23 mouse cellular contexts compared by ENCODE assay signal in the genomic region with DNA sequence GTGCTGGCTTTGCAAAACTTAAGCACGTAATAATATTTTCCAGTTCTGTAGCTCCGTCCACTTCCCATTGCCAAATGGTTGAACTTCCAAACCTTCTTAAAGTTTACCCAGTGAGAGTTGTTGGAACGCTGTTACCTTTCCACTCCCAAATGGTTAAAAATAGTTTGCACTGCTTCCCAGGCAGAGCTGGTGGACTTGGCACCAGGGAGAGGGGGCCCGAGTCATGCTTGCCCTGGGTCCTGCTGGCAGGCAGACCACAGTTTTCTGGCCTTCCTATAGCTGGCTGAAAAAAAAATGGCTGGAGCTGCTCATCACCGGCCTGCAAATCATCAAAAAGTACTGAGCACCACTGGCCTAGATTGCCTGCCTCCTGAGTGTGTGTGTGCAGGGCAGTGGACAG. TPM values are rescaled to one million over a fixed set of nuclear protein-coding genes. Genes with fewer than 3 reads are reported as not detected.
DNase-seq lines count a peak whose midpoint lies in the region; ATAC-seq lines count a peak whose summit lies in the region.
"Had no signal": no experiment of that assay in that cellular context is flagged by ENCODE, and none has a peak within 500 bp of the region (broad histone marks: within the 10 kb centered on the region; RNA-seq: fewer than 3 reads in every experiment).

No protein-coding gene starts in this region.

- no peak for DNase-seq in heart, adult 8-10 months (ENCODE audit: low spot score)
- no peak for DNase-seq in hindbrain, embryonic 10.5 days (ENCODE audit: low spot score)
- DNase-seq in hindbrain, embryonic 11.5 days (ENCODE audit: low spot score), result no peak
- DNase-seq in lung, adult 18-20 months, result no peak
- no peak for DNase-seq in layer of hippocampus, adult 9-10 months (ENCODE audit: low spot score)
- DNase-seq: adrenal gland, adult 2 months; adrenal gland, postnatal 25 days; cerebellum, adult 18-20 months; cerebellum, adult 9-11 months; cerebellum, postnatal 36 days; gastrocnemius, adult 2 months; gastrocnemius, postnatal 25 days; heart, postnatal 4 days; kidney, adult 18-20 months had no signal

- 50% methylated on average over 5 of the region's 5 CpGs for WGBS in heart, embryonic 14.5 days
- WGBS in hindbrain, embryonic 10.5 days, result 93% methylated on average over 5 of the region's 5 CpGs
- WGBS in hindbrain, embryonic 11.5 days, result 93% methylated on average over 5 of the region's 5 CpGs
- WGBS in lung, embryonic 16.5 days, result 64% methylated on average over 5 of the region's 5 CpGs
- 59% methylated on average over 5 of the region's 5 CpGs for WGBS in limb, embryonic 15.5 days

- ATAC-seq in heart, embryonic 14.5 days (ENCODE audit: insufficient number of reproducible peaks, insufficient read depth, low FRiP score, low read depth), result no peak
- no peak for ATAC-seq in hindbrain, embryonic 11.5 days (ENCODE audit: low FRiP score)
- peak; percentile 27; the same call in 1 of the 2 replicates for ATAC-seq in lung, embryonic 16.5 days (ENCODE audit: low read depth)
- peak; percentile 60 for ATAC-seq in limb, embryonic 15.5 days (ENCODE audit: insufficient number of reproducible peaks, low FRiP score, low TSS enrichment, low read depth)
- ATAC-seq: inflammation-experienced regulatory T-cells, adult 6 months had no signal

- no peaks in the 10 kb centered on the region for H3K9me3 ChIP-seq in heart, embryonic 14.5 days (ENCODE audit: control insufficient read depth, low read length)
- H3K9me3 ChIP-seq in hindbrain, embryonic 10.5 days, result no peaks in the 10 kb centered on the region
- H3K9me3 ChIP-seq in hindbrain, embryonic 11.5 days (ENCODE audit: control insufficient read depth, low read length), result no peaks in the 10 kb centered on the region
- no peaks in the 10 kb centered on the region for H3K9me3 ChIP-seq in lung, embryonic 16.5 days (ENCODE audit: control insufficient read depth, low read length)
- H3K9me3 ChIP-seq in limb, embryonic 15.5 days, result no peaks in the 10 kb centered on the region
- H3K9me3 ChIP-seq: forebrain, embryonic 10.5 days; heart, embryonic 12.5 days; hindbrain, embryonic 15.5 days had no signal

- H3K9ac ChIP-seq in heart, embryonic 14.5 days (ENCODE audit: low read length), result no peak overlapping the region
- no peak overlapping the region for H3K9ac ChIP-seq in hindbrain, embryonic 11.5 days (ENCODE audit: low read depth, low read length)
- H3K9ac ChIP-seq in lung, embryonic 16.5 days (ENCODE audit: low read length), result no peak overlapping the region
- no peak overlapping the region for H3K9ac ChIP-seq in limb, embryonic 15.5 days
- H3K9ac ChIP-seq: heart, embryonic 12.5 days; hindbrain, embryonic 15.5 days had no signal

- H3K4me3 ChIP-seq in heart, embryonic 14.5 days (ENCODE audit: control insufficient read depth in 1 of 2, insufficient read depth in 1 of 2, low read depth in 1 of 2, low read length in 2 of 2), result no peak overlapping the region
- no peak overlapping the region for H3K4me3 ChIP-seq in hindbrain, embryonic 10.5 days
- H3K4me3 ChIP-seq in hindbrain, embryonic 11.5 days (ENCODE audit: low read depth, low read length), result no peak overlapping the region
- H3K4me3 ChIP-seq in lung, embryonic 16.5 days (ENCODE audit: low read length), result no peak overlapping the region
- H3K4me3 ChIP-seq in limb, embryonic 15.5 days, result no peak overlapping the region
- H3K4me3 ChIP-seq: forebrain, embryonic 10.5 days; gastrocnemius, adult 2 months; heart, embryonic 12.5 days; hindbrain, embryonic 15.5 days had no signal

- H3K4me2 ChIP-seq in heart, embryonic 14.5 days (ENCODE audit: low read length), result no peak overlapping the region
- no peak overlapping the region for H3K4me2 ChIP-seq in hindbrain, embryonic 11.5 days (replicated peaks; ENCODE audit: low read depth, low read length)
- H3K4me2 ChIP-seq in lung, embryonic 16.5 days (ENCODE audit: low read depth, low read length), result no peak overlapping the region
- H3K4me2 ChIP-seq in limb, embryonic 15.5 days, result no peak overlapping the region
- H3K4me2 ChIP-seq: heart, embryonic 12.5 days; hindbrain, embryonic 15.5 days had no signal

- H3K36me3 ChIP-seq in heart, embryonic 14.5 days (ENCODE audit: control insufficient read depth, insufficient read depth, low read length), result peaks cover 33% of the 10 kb centered on the region
- H3K36me3 ChIP-seq in hindbrain, embryonic 10.5 days, result peaks cover 27% of the 10 kb centered on the region
- H3K36me3 ChIP-seq in hindbrain, embryonic 11.5 days (ENCODE audit: control insufficient read depth, insufficient read depth, low read length), result no peaks in the 10 kb centered on the region
- H3K36me3 ChIP-seq in lung, embryonic 16.5 days (ENCODE audit: control insufficient read depth, insufficient read depth, low read length), result peaks cover 9% of the 10 kb centered on the region
- peaks cover 82% of the 10 kb centered on the region for H3K36me3 ChIP-seq in limb, embryonic 15.5 days
- H3K36me3 ChIP-seq: hindbrain, embryonic 15.5 days had no signal

- peak overlapping the region; percentile 44 to 70; a peak in 3 of 4 replicates for H3K27ac ChIP-seq in heart, embryonic 14.5 days (replicated peaks in 1 of 2; ENCODE audit: control insufficient read depth in 1 of 2, insufficient read depth in 1 of 2, low read depth in 2 of 2, low read length in 2 of 2)
- 0 out of 2 replicates have a peak overlapping the region, but pooled peaks have one; percentile 16 for H3K27ac ChIP-seq in hindbrain, embryonic 10.5 days
- no peak overlapping the region for H3K27ac ChIP-seq in hindbrain, embryonic 11.5 days (ENCODE audit: low read depth, low read length)
- no peak overlapping the region for H3K27ac ChIP-seq in lung, embryonic 16.5 days (ENCODE audit: low read length)
- peak overlapping the region; percentile 65; the same call in 1 of the 2 replicates for H3K27ac ChIP-seq in limb, embryonic 15.5 days
- H3K27ac ChIP-seq: forebrain, embryonic 10.5 days; gastrocnemius, adult 2 months; hindbrain, embryonic 15.5 days had no signal

- peaks cover 9 to 14% of the 10 kb centered on the region in 2 experiments for H3K4me1 ChIP-seq in heart, embryonic 14.5 days (ENCODE audit: control insufficient read depth in 2 of 2, insufficient read depth in 2 of 2, low read length in 2 of 2)
- H3K4me1 ChIP-seq in hindbrain, embryonic 10.5 days (replicated peaks), result peaks cover 9% of the 10 kb centered on the region
- H3K4me1 ChIP-seq in hindbrain, embryonic 11.5 days (replicated peaks; ENCODE audit: control insufficient read depth, insufficient read depth, low read length), result no peaks in the 10 kb centered on the region
- no peaks in the 10 kb centered on the region for H3K4me1 ChIP-seq in lung, embryonic 16.5 days (replicated peaks; ENCODE audit: control insufficient read depth, insufficient read depth, low read length)
- no peaks in the 10 kb centered on the region for H3K4me1 ChIP-seq in limb, embryonic 15.5 days

- H3K27me3 ChIP-seq in heart, embryonic 14.5 days (ENCODE audit: control insufficient read depth, insufficient read depth, low read length), result no peaks in the 10 kb centered on the region
- no peaks in the 10 kb centered on the region for H3K27me3 ChIP-seq in hindbrain, embryonic 10.5 days (ENCODE audit: insufficient read depth, poor library complexity, severe bottlenecking)
- no peaks in the 10 kb centered on the region for H3K27me3 ChIP-seq in hindbrain, embryonic 11.5 days (ENCODE audit: control insufficient read depth, insufficient read depth, low read length)
- no peaks in the 10 kb centered on the region for H3K27me3 ChIP-seq in lung, embryonic 16.5 days (ENCODE audit: control insufficient read depth, insufficient read depth, low read depth, low read length)
- no peaks in the 10 kb centered on the region for H3K27me3 ChIP-seq in limb, embryonic 15.5 days
- H3K27me3 ChIP-seq: CH12.LX; heart, embryonic 12.5 days; hindbrain, embryonic 15.5 days had no signal

RNA-seq across cellular contexts. Expression of gene Pdgfra, which starts 32.0 kb away (rescaled TPM):
- 19.6 and 24.5 TPM in 2 replicates for polyA plus RNA-seq in heart, embryonic 14.5 days (2014; fragmentation: Nextera tagmentation; extraction: Ambion mirVana)
- total RNA-seq in heart, adult 8-10 months (2022), result 10 to 100 TPM; 17.9 to 23.3 (median 21.5) TPM
- polyA plus RNA-seq in hindbrain, embryonic 10.5 days (2016; fragmentation: Nextera tagmentation; extraction: Ambion mirVana), result 20.4 and 23.3 TPM in 2 replicates
- 26.5 and 29.3 TPM in 2 replicates for polyA plus RNA-seq in hindbrain, embryonic 11.5 days (2014; fragmentation: Nextera tagmentation; extraction: Ambion mirVana)
- 53.3 and 53.6 TPM in 2 replicates for polyA plus RNA-seq in lung, embryonic 16.5 days (2015; fragmentation: Nextera tagmentation; extraction: Ambion mirVana)
- 82.8 and 96.9 TPM in 2 replicates for polyA plus RNA-seq in limb, embryonic 15.5 days (2015; fragmentation: Nextera tagmentation; extraction: Ambion mirVana)
- total RNA-seq: granulocyte monocyte progenitor cell, adult 5-6 weeks had no signal
- polyA plus RNA-seq: inflammation-experienced regulatory T-cells, adult 6 months had no signal

Comparison
In these comparisons a context has a peak if more than half of its experiments do, and no peak if none do; other contexts are left out.
1. H3K27ac ChIP-seq: peak in heart, embryonic 14.5 days (2 of 2), hindbrain, embryonic 10.5 days (single experiment) and limb, embryonic 15.5 days (single experiment); none in hindbrain, embryonic 11.5 days (single experiment) and lung, embryonic 16.5 days (single experiment).
2. ATAC-seq: peak in lung, embryonic 16.5 days (single experiment) and limb, embryonic 15.5 days (single experiment); none in heart, embryonic 14.5 days (single experiment) and hindbrain, embryonic 11.5 days (single experiment).